Mouse (Mus musculus): ENCODE data around the gene Sec1.

DNA sequence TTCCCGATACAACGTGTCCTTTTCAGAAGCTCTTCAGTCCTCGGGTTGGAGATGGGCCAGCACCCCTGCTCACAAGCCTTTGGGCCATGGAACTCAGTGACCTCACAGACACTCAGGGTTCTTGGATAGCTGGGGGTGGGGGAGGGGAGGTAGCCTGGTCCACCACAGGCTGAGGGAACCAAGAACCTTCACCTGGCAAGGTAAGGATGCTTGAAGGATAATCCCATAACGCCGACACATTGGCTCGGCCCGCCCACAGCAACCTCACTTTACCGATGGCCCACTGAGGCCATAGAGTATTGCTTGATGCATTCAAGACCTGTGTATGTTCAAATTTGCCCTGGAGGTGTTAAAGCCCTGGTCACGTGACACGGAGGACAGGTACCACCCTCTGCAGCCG lies 31.5 kb upstream of the Sec1 start, which contains the start of gene Spaca4:
- TF ChIP-seq GATA1 (IDR thresholded peaks at IDR 0.05; ENCODE audit: borderline replicate concordance, low read length), result no peak
- TF ChIP-seq CTCF (IDR thresholded peaks at IDR 0.05; ENCODE audit: low read depth, low read length), result no peak
- TF ChIP-seq POLR2AphosphoS5 (IDR thresholded peaks at IDR 0.05; ENCODE audit: insufficient replicate concordance, low read depth, low read length), result no peak
- no peak for TF ChIP-seq TAL1 (conservative IDR thresholded peaks at IDR 0.05; ENCODE audit: low read depth, low read length)
